Mouse (Mus musculus) stomach, embryonic 14.5 days (tissue): ENCODE results near the gene Robo4. TPM values are rescaled to one million over a fixed set of nuclear protein-coding genes. Genes with fewer than 3 reads are reported as not detected.

Source experiments
- ATAC-seq: fragments of 200-750 bp; cut with Nextera tagmentation; 2 replicates; pipeline ENCODE4 v1.8.0; 2017; ENCODE audit warnings: low read depth, moderate TSS enrichment; ENCODE audit not compliant: insufficient number of reproducible peaks, insufficient read depth, low FRiP score
- H3K27ac ChIP-seq: fragments of 300-500 bp; sonication (generic); 2 replicates; pipeline ENCODE4 v1.5.1; 2014; ENCODE audit warnings: mild to moderate bottlenecking, low read length, moderate library complexity, mixed read lengths
- H3K27me3 ChIP-seq: fragments of 300-500 bp; sonication (generic); 2 replicates; pipeline ENCODE4 v1.6.1; 2014; ENCODE audit warnings: low read length, control low read depth, mixed read lengths; ENCODE audit not compliant: control insufficient read depth, insufficient read depth
- H3K36me3 ChIP-seq: fragments of 300-500 bp; sonication (generic); 2 replicates; pipeline ENCODE4 v1.6.1; 2014; ENCODE audit warnings: mild to moderate bottlenecking, control low read depth, low read length, moderate library complexity, mixed read lengths; ENCODE audit not compliant: control insufficient read depth, insufficient read depth
- H3K4me1 ChIP-seq: fragments of 300-500 bp; sonication (generic); 2 replicates; pipeline ENCODE4 v1.6.1; 2014; ENCODE audit warnings: low read length, control low read depth, mixed read lengths; ENCODE audit not compliant: control insufficient read depth, insufficient read depth
- H3K4me2 ChIP-seq: fragments of 300-500 bp; sonication (generic); replicated peaks from 2 replicates; pipeline ENCODE4 v1.6.1; 2014; ENCODE audit warnings: low read depth, low read length, control low read depth
- H3K4me3 ChIP-seq: fragments of 300-500 bp; sonication (generic); 2 replicates; pipeline ENCODE4 v1.5.1; 2014; ENCODE audit warnings: low read depth, low read length, control low read depth
- H3K9ac ChIP-seq: fragments of 300-500 bp; sonication (generic); replicated peaks from 2 replicates; pipeline ENCODE4 v1.6.1; 2014; ENCODE audit warnings: low read depth, mild to moderate bottlenecking, control low read depth, low read length, moderate library complexity, mixed read lengths
- H3K9me3 ChIP-seq: fragments of 300-500 bp; sonication (generic); 2 replicates; pipeline ENCODE4 v1.6.1; 2016; ENCODE audit warnings: low read depth, low read length, control low read depth; ENCODE audit not compliant: control insufficient read depth
- WGBS: fragments of 180-500 bp; shearing (Covaris S2); extraction: QIAGEN DNeasy Blood & Tissue Kit; methylation state at CpG from one replicate; pipeline ENCODE4 v1.1.7; 2014; 5-methylcytosine and 5-hydroxymethylcytosine counted together
- polyA plus RNA-seq: library from polyadenylated mRNA; unstranded; fragments of >200 nt; fragmentation: Nextera tagmentation; extraction: Ambion mirVana; gene quantifications from 2 replicates; pipeline ENCODE4 v1.2.1, GENCODE M21; 2014

The Robo4 gene
- polyA plus RNA-seq, 1 experiment from 2014 or later, result 8.9 TPM

- H3K27me3 ChIP-seq, result no peaks in the 10 kb centered on the region
- no peaks in the 10 kb centered on the region for H3K4me1 ChIP-seq
- no peak overlapping the region for H3K4me3 ChIP-seq
- H3K4me2 ChIP-seq, result no peak overlapping the region
- H3K9ac ChIP-seq, result no peak overlapping the region
- 63% methylated on average over 8 of the region's 8 CpGs for WGBS
- no peak overlapping the region for H3K27ac ChIP-seq
- no peaks in the 10 kb centered on the region for H3K9me3 ChIP-seq
- no peak for ATAC-seq
- H3K36me3 ChIP-seq, result no peaks in the 10 kb centered on the region
Measured at GRCm38 (mm10) chr9:37409698-37410445, 8.2 kb downstream of the Robo4 start.

GRCm38 (mm10) chr9:37412989-37413388 is 11.3 kb downstream of the Robo4 start:
- 40% methylated on average over 3 of the region's 3 CpGs for WGBS
- ATAC-seq, result no peak
- Histone ChIP-seq H3K4me1 (no peaks in the 10 kb centered on the region), H3K4me2 (no peak overlapping the region), H3K36me3 (no peaks in the 10 kb centered on the region), H3K27ac (no peak overlapping the region), H3K27me3 (no peaks in the 10 kb centered on the region), H3K4me3 (no peak overlapping the region), H3K9ac (no peak overlapping the region), H3K9me3 (no peaks in the 10 kb centered on the region)

- Histone ChIP-seq H3K36me3 (no peaks in the 10 kb centered on the region), H3K4me1 (no peaks in the 10 kb centered on the region), H3K27ac (no peak overlapping the region), H3K27me3 (no peaks in the 10 kb centered on the region), H3K9me3 (no peaks in the 10 kb centered on the region), H3K4me2 (no peak overlapping the region), H3K9ac (no peak overlapping the region), H3K4me3 (no peak overlapping the region)
- WGBS, result 78% methylated on average over 3 of the region's 3 CpGs
- ATAC-seq, result no peak
Measured at GRCm38 (mm10) chr9:37414666-37415065, 13.0 kb downstream of the Robo4 start.

- 72% methylated on average over 4 of the region's 4 CpGs for WGBS
Measured at GRCm38 (mm10) chr9:37418791-37419190, 17.1 kb downstream of the Robo4 start.

GRCm38 (mm10) chr9:37420676-37421075 is 19.0 kb downstream of the Robo4 start:
- Histone ChIP-seq H3K27ac (no peak overlapping the region), H3K27me3 (no peaks in the 10 kb centered on the region), H3K9ac (no peak overlapping the region), H3K36me3 (no peaks in the 10 kb centered on the region), H3K4me3 (peak overlapping the region; percentile 24), H3K4me2 (peak overlapping the region; percentile 58), H3K9me3 (no peaks in the 10 kb centered on the region), H3K4me1 (no peaks in the 10 kb centered on the region)
- WGBS, result under 1% methylated on average over 27 of the region's 27 CpGs
- peak; percentile 92 for ATAC-seq

More at GRCm38 (mm10) chr9:37418791-37419190, 17.1 kb downstream of the Robo4 start:
- no peaks in the 10 kb centered on the region for H3K27me3 ChIP-seq
- H3K4me1 ChIP-seq, result no peaks in the 10 kb centered on the region
- H3K4me3 ChIP-seq, result no peak overlapping the region
- H3K36me3 ChIP-seq, result no peaks in the 10 kb centered on the region
- ATAC-seq, result no peak
- no peaks in the 10 kb centered on the region for H3K9me3 ChIP-seq
- H3K4me2 ChIP-seq, result no peak overlapping the region
- no peak overlapping the region for H3K27ac ChIP-seq
- H3K9ac ChIP-seq, result no peak overlapping the region

GRCm38 (mm10) chr9:37421239-37421638 is 19.5 kb downstream of the Robo4 start:
- Histone ChIP-seq H3K4me3 (peak overlapping the region; percentile 24), H3K9ac (no peak overlapping the region), H3K27ac (no peak overlapping the region), H3K9me3 (no peaks in the 10 kb centered on the region), H3K4me2 (peak overlapping the region; percentile 58), H3K4me1 (no peaks in the 10 kb centered on the region), H3K36me3 (no peaks in the 10 kb centered on the region), H3K27me3 (no peaks in the 10 kb centered on the region)
- ATAC-seq, result no peak; the same call in 1 of the 2 replicates
- 22% methylated on average over 12 of the region's 12 CpGs for WGBS

GRCm38 (mm10) chr9:37429326-37429725 is 27.6 kb downstream of the Robo4 start:
- Histone ChIP-seq H3K27me3 (peaks cover 49% of the 10 kb centered on the region), H3K4me3 (no peak overlapping the region), H3K27ac (no peak overlapping the region), H3K9me3 (no peaks in the 10 kb centered on the region), H3K4me2 (no peak overlapping the region), H3K4me1 (peaks cover 8% of the 10 kb centered on the region; the same call in 1 of the 2 replicates), H3K36me3 (no peaks in the 10 kb centered on the region), H3K9ac (no peak overlapping the region)
- WGBS, result 8% methylated on average over 26 of the region's 26 CpGs
- ATAC-seq, result no peak

GRCm38 (mm10) chr9:37430582-37430981 is 28.9 kb downstream of the Robo4 start:
- peaks cover 8% of the 10 kb centered on the region; the same call in 1 of the 2 replicates for H3K4me1 ChIP-seq
- H3K9me3 ChIP-seq, result no peaks in the 10 kb centered on the region
- peaks cover 60% of the 10 kb centered on the region for H3K27me3 ChIP-seq
- peak; percentile 59; the same call in 1 of the 2 replicates for ATAC-seq
- no peak overlapping the region for H3K4me2 ChIP-seq
- no peak overlapping the region for H3K4me3 ChIP-seq
- H3K36me3 ChIP-seq, result no peaks in the 10 kb centered on the region
- 3% methylated on average over 12 of the region's 12 CpGs for whole genome bisulfite sequencing
- no peak overlapping the region for H3K9ac ChIP-seq
- no peak overlapping the region for H3K27ac ChIP-seq
